Mouse (Mus musculus): ENCODE results near the gene Pcbp3.

GRCm38 (mm10) chr10:77008698-77009097 is 47.0 kb upstream of the Pcbp3 start:
- no peak for TF ChIP-seq POLR2A (IDR thresholded peaks at IDR 0.05; ENCODE audit: low read depth, low read length)
- no peak for TF ChIP-seq CTCF (conservative IDR thresholded peaks at IDR 0.05; ENCODE audit: insufficient read depth, insufficient read length, low read depth, low read length)
